ENCODE assay signal across 26 mouse cellular contexts in genomic region chr7:16838804-16839426, GRCm38 (mm10). TPM values are rescaled to one million over a fixed set of nuclear protein-coding genes. Genes with fewer than 3 reads are reported as not detected.
DNase-seq lines count a peak whose midpoint lies in the region; TF ChIP-seq lines count a peak whose summit lies in the region.
"Had no signal": no experiment of that assay in that cellular context is flagged by ENCODE, and none has a peak within 500 bp of the region (broad histone marks: within the 10 kb centered on the region; RNA-seq: fewer than 3 reads in every experiment).

No protein-coding gene starts in this region.

- no peak for TF ChIP-seq CTCF in heart, adult 2 months (IDR thresholded peaks at IDR 0.05)
- no peak for TF ChIP-seq CTCF in layer of hippocampus, adult 2 months (conservative IDR thresholded peaks at IDR 0.05)
- no peak for TF ChIP-seq CTCF in spleen, adult 2 months (IDR thresholded peaks at IDR 0.05; ENCODE audit: extremely low read depth, insufficient read depth, insufficient read length, insufficient replicate concordance)
- no peak for TF ChIP-seq CTCF in gastrocnemius, adult 2 months (IDR thresholded peaks at IDR 0.05)

- WGBS in heart, adult 2 months, result 77% methylated on average over 6 of the region's 6 CpGs
- 65% methylated on average over 6 of the region's 6 CpGs for WGBS in spleen, adult 2 months

- peaks cover 8% of the 10 kb centered on the region for H3K4me1 ChIP-seq in heart, adult 2 months (ENCODE audit: control insufficient read depth, insufficient read depth, low read length)
- H3K4me1 ChIP-seq in spleen, adult 2 months (ENCODE audit: control insufficient read depth, insufficient read depth, insufficient read length), result peaks cover 47% of the 10 kb centered on the region

- H3K36me3 ChIP-seq in heart, adult 2 months (ENCODE audit: control insufficient read depth, insufficient read depth, low read length), result no peaks in the 10 kb centered on the region
- peaks cover 14% of the 10 kb centered on the region for H3K36me3 ChIP-seq in spleen, adult 2 months (ENCODE audit: control insufficient read depth, insufficient read depth, low read length)

- intact Hi-C loops in heart, adult 2 months (cut with DNase I), result no loop called here
- intact Hi-C loops in gastrocnemius, adult 2 months (cut with DNase I), result no loop called here

- TF ChIP-seq POLR2A in heart, adult 2 months (IDR thresholded peaks at IDR 0.05; ENCODE audit: insufficient read depth, low read depth, low read length), result no peak
- no peak for TF ChIP-seq POLR2A in spleen, adult 2 months (IDR thresholded peaks at IDR 0.05; ENCODE audit: low read depth, low read length)

- peak; percentile 87 for DNase-seq in heart, adult 11 months
- DNase-seq in heart, adult 2 months, result no peak
- no peak for DNase-seq in layer of hippocampus, adult 2 months (ENCODE audit: low spot score in 2 of 2)
- no peak for DNase-seq in layer of hippocampus, postnatal 36 days
- no peak for DNase-seq in spleen, adult 2 months (ENCODE audit: low read depth in 1 of 2, low spot score in 2 of 2)
- DNase-seq in spleen, postnatal 36 days (ENCODE audit: low spot score in 2 of 2), result no peak
- peak; percentile 74 for DNase-seq in brain, adult 2 months (ENCODE audit: low read depth, low spot score)
- no peak for DNase-seq in gastrocnemius, adult 2 months
- DNase-seq: adrenal gland, adult 8-10 months; adrenal gland, postnatal 14 days; adrenal gland, postnatal 36 days; cerebellum, adult 11 months; cerebellum, adult 18-20 months; cerebellum, adult 8-10 months; cerebellum, adult 9-11 months; cerebellum, postnatal 14 days; cerebellum, postnatal 36 days; embryo, embryonic 11 days had no signal

- H3K27me3 ChIP-seq in heart, adult 2 months (ENCODE audit: control insufficient read depth, insufficient read depth, low read length), result no peaks in the 10 kb centered on the region
- H3K27me3 ChIP-seq in spleen, adult 2 months (ENCODE audit: control insufficient read depth, insufficient read depth, low read length), result no peaks in the 10 kb centered on the region
- H3K27me3 ChIP-seq: embryonic facial prominence, embryonic 12.5 days; embryonic facial prominence, embryonic 15.5 days; Patski had no signal

- no peak overlapping the region for H3K9ac ChIP-seq in heart, adult 2 months (ENCODE audit: low read depth, low read length)
- H3K9ac ChIP-seq: embryonic facial prominence, embryonic 12.5 days; embryonic facial prominence, embryonic 15.5 days; forebrain, embryonic 12.5 days had no signal

- no peaks in the 10 kb centered on the region for H3K79me2 ChIP-seq in heart, adult 2 months (replicated peaks; ENCODE audit: control insufficient read depth, insufficient read depth, low read length)

- no peak overlapping the region for H3K27ac ChIP-seq in heart, adult 2 months
- peak overlapping the region; percentile 51 for H3K27ac ChIP-seq in layer of hippocampus, adult 2 months
- peak overlapping the region; percentile 87 for H3K27ac ChIP-seq in spleen, adult 2 months (ENCODE audit: insufficient read depth, low read length)
- H3K27ac ChIP-seq in gastrocnemius, adult 2 months, result no peak overlapping the region
- H3K27ac ChIP-seq: embryonic facial prominence, embryonic 12.5 days; embryonic facial prominence, embryonic 15.5 days; forebrain, embryonic 10.5 days; forebrain, embryonic 12.5 days had no signal

- TF ChIP-seq EP300 in heart, adult 2 months (IDR thresholded peaks at IDR 0.05; ENCODE audit: insufficient read depth, low read depth, low read length), result no peak

- no peak overlapping the region for H3K4me3 ChIP-seq in heart, adult 2 months
- H3K4me3 ChIP-seq in layer of hippocampus, adult 2 months, result no peak overlapping the region
- peak overlapping the region; percentile 60 for H3K4me3 ChIP-seq in spleen, adult 2 months (ENCODE audit: extremely low read depth, insufficient read depth, insufficient read length)
- no peak overlapping the region for H3K4me3 ChIP-seq in gastrocnemius, adult 2 months
- H3K4me3 ChIP-seq: embryonic facial prominence, embryonic 12.5 days; embryonic facial prominence, embryonic 15.5 days; erythroblast, embryonic 14.5 days; forebrain, embryonic 10.5 days; forebrain, embryonic 12.5 days had no signal

RNA-seq across cellular contexts. Expression of gene Prkd2, which starts 3.8 kb away (rescaled TPM):
- total RNA-seq in heart, adult 2 months (2021), result 10 to 100 TPM; 15.3 to 19.9 TPM
- polyA plus RNA-seq in heart, adult 2 months (2012; rRNA removed), result 24.5 and 26.2 TPM in 2 replicates
- 1 to 10 TPM; 6.5 to 7.3 TPM for total RNA-seq in layer of hippocampus, adult 2 months (2021)
- 1 to 10 TPM; 5.8 to 8.2 TPM for total RNA-seq in layer of hippocampus, postnatal 36 days (2021)
- 183 and 205 TPM in 2 replicates for polyA plus RNA-seq in spleen, adult 2 months (2012; rRNA removed)
- total RNA-seq in gastrocnemius, adult 2 months (2021), result 1 to 10 TPM; 3.9 to 8.2 TPM

RNA-seq across cellular contexts. Expression of gene Fkrp, which starts 22.4 kb away (rescaled TPM):
- total RNA-seq in heart, adult 2 months (2021), result 10 to 100 TPM; 49.5 to 52.8 TPM
- polyA plus RNA-seq in heart, adult 2 months (2012; rRNA removed), result 40.3 and 51.3 TPM in 2 replicates
- 10 to 100 TPM; 46.7 to 49.5 TPM for total RNA-seq in layer of hippocampus, adult 2 months (2021)
- 10 to 100 TPM; 41.8 to 44.7 TPM for total RNA-seq in layer of hippocampus, postnatal 36 days (2021)
- polyA plus RNA-seq in spleen, adult 2 months (2012; rRNA removed), result 28.6 and 36.1 TPM in 2 replicates
- total RNA-seq in gastrocnemius, adult 2 months (2021), result 10 to 100 TPM; 51.2 to 58.3 TPM

RNA-seq across cellular contexts. Expression of gene Strn4, which starts 23.2 kb away (rescaled TPM):
- total RNA-seq in heart, adult 2 months (2021), result 10 to 100 TPM; 55.5 to 56.2 TPM
- 94.2 and 101 TPM in 2 replicates for polyA plus RNA-seq in heart, adult 2 months (2012; rRNA removed)
- total RNA-seq in layer of hippocampus, adult 2 months (2021), result 100 to 1,000 TPM; 286 to 314 TPM
- 100 to 1,000 TPM; 288 to 292 TPM for total RNA-seq in layer of hippocampus, postnatal 36 days (2021)
- polyA plus RNA-seq in spleen, adult 2 months (2012; rRNA removed), result 121 and 148 TPM in 2 replicates
- 10 to 100 TPM; 16.2 to 16.6 TPM for total RNA-seq in gastrocnemius, adult 2 months (2021)

RNA-seq across cellular contexts. Expression of gene Dact3, which starts 36.2 kb away (rescaled TPM):
- total RNA-seq in heart, adult 2 months (2021), result 10 to 100 TPM in 1 of 2 experiments, 1 to 10 TPM in 1; 8.6 to 12.1 TPM
- 19.6 and 20.0 TPM in 2 replicates for polyA plus RNA-seq in heart, adult 2 months (2012; rRNA removed)
- total RNA-seq in layer of hippocampus, adult 2 months (2021), result 100 to 1,000 TPM; 154 to 156 TPM
- 100 to 1,000 TPM; 146 to 149 TPM for total RNA-seq in layer of hippocampus, postnatal 36 days (2021)
- 9.2 and 18.1 TPM in 2 replicates for polyA plus RNA-seq in spleen, adult 2 months (2012; rRNA removed)
- 1 to 10 TPM in 1 of 2 experiments, under 1 TPM in 1; 0.99 to 1.7 TPM for total RNA-seq in gastrocnemius, adult 2 months (2021)
- polyA plus RNA-seq: activated CD4-positive, CD25-positive, alpha-beta regulatory T cell, adult 4 months had no signal

RNA-seq across cellular contexts. Expression of gene Gng8, which starts 52.7 kb away (rescaled TPM):
- total RNA-seq in heart, adult 2 months (2021), result 1 to 10 TPM in 1 of 2 experiments, under 1 TPM in 1; 0.47 to 1.6 TPM
- polyA plus RNA-seq in heart, adult 2 months (2012; rRNA removed), result 7.4 and 13.1 TPM in 2 replicates
- 1 to 10 TPM; 1.9 to 4.0 TPM for total RNA-seq in layer of hippocampus, adult 2 months (2021)
- 1 to 10 TPM; 2.4 to 2.7 TPM for total RNA-seq in layer of hippocampus, postnatal 36 days (2021)
- polyA plus RNA-seq in spleen, adult 2 months (2012; rRNA removed), result 7.9 and 8.6 TPM in 2 replicates
- not detected for total RNA-seq in gastrocnemius, adult 2 months (2021)
- total RNA-seq: common myeloid progenitor, adult 5-6 weeks had no signal
- polyA plus RNA-seq: activated CD4-positive, CD25-positive, alpha-beta regulatory T cell, adult 4 months; erythroblast, embryonic 14.5 days had no signal

Comparison
In these comparisons a context has a peak if more than half of its experiments do, and no peak if none do; other contexts are left out.
1. DNase-seq: peak in heart, adult 11 months (single experiment) and brain, adult 2 months (single experiment); none in heart, adult 2 months (0 of 2), layer of hippocampus, adult 2 months (0 of 2), layer of hippocampus, postnatal 36 days (0 of 2), spleen, adult 2 months (0 of 2), spleen, postnatal 36 days (0 of 2) and gastrocnemius, adult 2 months (single experiment).
2. H3K27ac ChIP-seq: peak in layer of hippocampus, adult 2 months (single experiment) and spleen, adult 2 months (single experiment); none in heart, adult 2 months (single experiment) and gastrocnemius, adult 2 months (single experiment).
3. RNA of gene Strn4, which starts 23.2 kb away (total RNA-seq): 286 to 314 TPM in layer of hippocampus, adult 2 months and 288 to 292 TPM in layer of hippocampus, postnatal 36 days; 55.5 to 56.2 TPM in heart, adult 2 months and 16.2 to 16.6 TPM in gastrocnemius, adult 2 months; every median in the first group is over 4 times any median in the second.